Mouse (Mus musculus): ENCODE measurements around the gene Brd7. TPM values are rescaled to one million over a fixed set of nuclear protein-coding genes. Genes with fewer than 3 reads are reported as not detected.

Brd7 gene
- polyA plus RNA-seq, 1 experiment from 2014 or later = 32.9 TPM

GRCm38 (mm10) chr8:88292926-88293325 is 69.1 kb downstream of the Brd7 start:
- Histone ChIP-seq H3K4me2 (ENCODE audit: low read depth, low read length) (no peak overlapping the region), H3K9me3 (ENCODE audit: control insufficient read depth, low read length) (no peaks in the 10 kb centered on the region), H3K4me1 (ENCODE audit: control insufficient read depth, insufficient read depth, low read length) (peaks cover 6% of the 10 kb centered on the region; the same call in 1 of the 2 replicates), H3K9ac (ENCODE audit: low read depth, low read length) (no peak overlapping the region), H3K36me3 (ENCODE audit: control insufficient read depth, insufficient read depth, low read length) (no peaks in the 10 kb centered on the region), H3K4me3 (ENCODE audit: low read length) (no peak overlapping the region), H3K27me3 (replicated peaks; ENCODE audit: control insufficient read depth, insufficient read depth, low read length) (no peaks in the 10 kb centered on the region), H3K27ac (ENCODE audit: low read length) (no peak overlapping the region)
- no peak for ATAC-seq
- WGBS = 88% methylated on average over 3 of the region's 3 CpGs

DNA sequence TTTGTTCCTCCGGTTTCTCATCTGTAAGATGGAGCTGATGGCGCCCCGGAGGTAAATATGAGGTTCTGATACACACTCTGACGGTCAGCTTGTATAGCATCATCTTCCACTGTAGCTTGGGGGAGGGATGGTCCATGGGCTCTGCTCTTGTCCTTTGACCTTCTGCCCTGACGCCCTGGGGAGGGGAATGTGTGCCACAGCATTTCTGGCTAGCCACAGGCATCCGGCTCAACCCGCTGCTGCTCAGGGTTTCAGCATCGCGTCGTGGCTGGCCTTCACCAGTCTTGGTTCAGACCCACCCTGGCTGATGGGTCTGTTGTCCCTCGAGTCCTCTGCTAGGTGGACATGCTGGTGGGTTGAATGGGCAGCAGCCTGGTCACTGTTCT is 70.7 kb downstream of the Brd7 start:
- H3K4me3 ChIP-seq (ENCODE audit: low read length) = no peak overlapping the region
- H3K4me2 ChIP-seq (ENCODE audit: low read depth, low read length) = no peak overlapping the region
- H3K27me3 ChIP-seq (replicated peaks; ENCODE audit: control insufficient read depth, insufficient read depth, low read length) = no peaks in the 10 kb centered on the region
- 84% methylated on average over 11 of the region's 11 CpGs for WGBS
- no peak overlapping the region for H3K9ac ChIP-seq (ENCODE audit: low read depth, low read length)
- no peak for ATAC-seq
- H3K36me3 ChIP-seq (ENCODE audit: control insufficient read depth, insufficient read depth, low read length) = no peaks in the 10 kb centered on the region
- H3K9me3 ChIP-seq (ENCODE audit: control insufficient read depth, low read length) = no peaks in the 10 kb centered on the region
- H3K4me1 ChIP-seq (ENCODE audit: control insufficient read depth, insufficient read depth, low read length) = peaks cover 6% of the 10 kb centered on the region; the same call in 1 of the 2 replicates
- no peak overlapping the region for H3K27ac ChIP-seq (ENCODE audit: low read length)

DNA sequence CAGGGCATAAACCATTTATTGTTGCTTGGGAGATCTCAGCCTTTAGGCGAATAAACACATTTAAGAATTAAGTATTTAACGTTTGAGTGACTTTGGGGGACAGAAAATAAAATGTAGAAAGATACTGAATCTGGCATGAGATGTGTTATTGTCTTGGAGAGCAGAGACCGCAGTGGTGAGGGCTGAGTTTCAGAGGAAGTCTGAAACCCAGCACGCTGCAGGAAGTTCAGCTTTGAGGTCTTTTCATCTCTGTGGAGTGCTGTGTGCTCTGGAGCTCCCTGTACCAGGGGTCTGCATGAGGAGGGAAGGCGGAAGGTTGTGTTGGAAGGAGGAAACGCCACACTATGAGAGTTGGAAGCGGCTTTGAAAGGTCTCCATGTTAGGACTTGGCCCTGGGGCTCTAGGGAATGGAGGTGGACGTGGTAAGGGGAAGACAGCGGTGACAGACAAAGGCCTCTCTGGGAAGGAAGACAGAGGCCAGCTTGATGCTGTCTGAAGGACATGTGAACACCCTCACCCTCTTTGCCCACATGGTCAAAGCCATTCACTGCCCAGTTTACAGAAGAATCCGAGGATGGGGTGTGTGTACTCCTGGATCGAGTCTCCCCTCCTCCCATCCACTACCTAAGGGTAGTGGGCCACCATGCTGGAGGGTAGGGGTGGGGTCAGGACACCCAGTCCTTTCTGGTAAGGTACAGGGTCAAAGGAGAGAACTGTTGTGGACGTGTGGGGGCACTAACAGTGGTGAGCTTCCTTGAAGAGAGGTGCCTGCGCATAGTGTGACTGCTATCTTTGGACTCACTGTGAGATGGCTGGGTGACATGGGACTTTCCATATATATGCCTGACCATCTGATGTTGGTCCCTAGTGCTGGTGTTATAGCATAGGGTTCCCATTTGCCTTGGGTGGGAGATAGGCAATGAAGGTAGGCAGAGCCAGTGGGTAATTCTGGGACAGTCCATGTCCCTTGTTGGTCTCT is 71.4 kb downstream of the Brd7 start:
- H3K4me2 ChIP-seq (ENCODE audit: low read depth, low read length) = no peak overlapping the region
- H3K27me3 ChIP-seq (replicated peaks; ENCODE audit: control insufficient read depth, insufficient read depth, low read length) = no peaks in the 10 kb centered on the region
- no peaks in the 10 kb centered on the region for H3K9me3 ChIP-seq (ENCODE audit: control insufficient read depth, low read length)
- WGBS = 80% methylated on average over 13 of the region's 13 CpGs
- no peak overlapping the region for H3K4me3 ChIP-seq (ENCODE audit: low read length)
- no peak for ATAC-seq
- H3K36me3 ChIP-seq (ENCODE audit: control insufficient read depth, insufficient read depth, low read length) = no peaks in the 10 kb centered on the region
- H3K9ac ChIP-seq (ENCODE audit: low read depth, low read length) = no peak overlapping the region
- no peak overlapping the region; the same call in 1 of the 2 replicates for H3K27ac ChIP-seq (ENCODE audit: low read length)
- H3K4me1 ChIP-seq (ENCODE audit: control insufficient read depth, insufficient read depth, low read length) = peaks cover 6% of the 10 kb centered on the region; the same call in 1 of the 2 replicates

- no peak for ATAC-seq
- 75% methylated on average over 1 of the region's 1 CpGs for WGBS
- Histone ChIP-seq H3K27me3 (replicated peaks; ENCODE audit: control insufficient read depth, insufficient read depth, low read length) (no peaks in the 10 kb centered on the region), H3K9me3 (ENCODE audit: control insufficient read depth, low read length) (no peaks in the 10 kb centered on the region), H3K27ac (ENCODE audit: low read length) (peak overlapping the region; percentile 2; the same call in 1 of the 2 replicates), H3K4me1 (ENCODE audit: control insufficient read depth, insufficient read depth, low read length) (peaks cover 3% of the 10 kb centered on the region; the same call in 1 of the 2 replicates), H3K4me2 (ENCODE audit: low read depth, low read length) (no peak overlapping the region), H3K36me3 (ENCODE audit: control insufficient read depth, insufficient read depth, low read length) (no peaks in the 10 kb centered on the region), H3K4me3 (ENCODE audit: low read length) (no peak overlapping the region), H3K9ac (ENCODE audit: low read depth, low read length) (no peak overlapping the region)
These were observed 72.1 kb downstream of the Brd7 start for GRCm38 (mm10) chr8:88289901-88290300.

GRCm38 (mm10) chr8:88288622-88289242 is 73.3 kb downstream of the Brd7 start:
- Histone ChIP-seq H3K27ac (ENCODE audit: low read length) (0 out of 2 replicates have a peak overlapping the region, but pooled peaks have one; percentile 23), H3K9ac (ENCODE audit: low read depth, low read length) (peak overlapping the region; percentile 31; the same call in 1 of the 2 replicates), H3K36me3 (ENCODE audit: control insufficient read depth, insufficient read depth, low read length) (no peaks in the 10 kb centered on the region), H3K4me3 (ENCODE audit: low read length) (no peak overlapping the region), H3K4me2 (ENCODE audit: low read depth, low read length) (no peak overlapping the region), H3K4me1 (ENCODE audit: control insufficient read depth, insufficient read depth, low read length) (peaks cover 3% of the 10 kb centered on the region; the same call in 1 of the 2 replicates), H3K27me3 (replicated peaks; ENCODE audit: control insufficient read depth, insufficient read depth, low read length) (no peaks in the 10 kb centered on the region), H3K9me3 (ENCODE audit: control insufficient read depth, low read length) (no peaks in the 10 kb centered on the region)
- WGBS = 70% methylated on average over 12 of the region's 12 CpGs
- peak; percentile 36; the same call in 1 of the 2 replicates for ATAC-seq

DNA sequence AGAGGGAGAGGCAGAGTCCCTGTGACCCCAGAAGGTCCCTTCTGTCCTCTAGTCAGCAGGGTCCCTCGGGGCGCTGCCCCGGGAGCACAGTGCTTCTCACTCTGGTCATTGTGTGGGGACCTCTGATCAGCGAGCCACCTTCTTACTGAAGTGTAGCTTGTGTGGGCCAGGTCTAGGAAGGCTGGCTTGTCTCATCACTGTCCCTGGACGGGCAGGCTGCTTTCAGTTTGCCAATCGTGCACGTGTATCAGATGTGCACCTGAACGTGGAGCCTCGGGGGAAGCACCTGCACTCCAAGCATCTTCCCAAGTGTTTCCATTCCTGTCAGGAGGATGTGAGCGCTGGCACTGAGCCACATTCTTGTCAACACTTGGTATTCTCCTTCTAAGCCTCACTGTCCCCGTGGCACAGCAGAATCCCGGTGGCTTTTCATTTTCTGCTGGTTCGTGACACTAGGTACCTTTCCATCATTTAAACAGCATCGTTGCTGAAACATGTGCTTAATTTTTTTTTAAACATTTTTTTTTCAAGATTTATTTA is 75.5 kb downstream of the Brd7 start:
- Histone ChIP-seq H3K4me3 (ENCODE audit: low read length) (no peak overlapping the region), H3K36me3 (ENCODE audit: control insufficient read depth, insufficient read depth, low read length) (no peaks in the 10 kb centered on the region), H3K27me3 (replicated peaks; ENCODE audit: control insufficient read depth, insufficient read depth, low read length) (no peaks in the 10 kb centered on the region), H3K4me2 (ENCODE audit: low read depth, low read length) (no peak overlapping the region), H3K27ac (ENCODE audit: low read length) (no peak overlapping the region), H3K9ac (ENCODE audit: low read depth, low read length) (no peak overlapping the region), H3K9me3 (ENCODE audit: control insufficient read depth, low read length) (no peaks in the 10 kb centered on the region), H3K4me1 (ENCODE audit: control insufficient read depth, insufficient read depth, low read length) (peaks cover 7% of the 10 kb centered on the region; the same call in 1 of the 2 replicates)
- no peak for ATAC-seq
- 85% methylated on average over 14 of the region's 14 CpGs for WGBS

DNA sequence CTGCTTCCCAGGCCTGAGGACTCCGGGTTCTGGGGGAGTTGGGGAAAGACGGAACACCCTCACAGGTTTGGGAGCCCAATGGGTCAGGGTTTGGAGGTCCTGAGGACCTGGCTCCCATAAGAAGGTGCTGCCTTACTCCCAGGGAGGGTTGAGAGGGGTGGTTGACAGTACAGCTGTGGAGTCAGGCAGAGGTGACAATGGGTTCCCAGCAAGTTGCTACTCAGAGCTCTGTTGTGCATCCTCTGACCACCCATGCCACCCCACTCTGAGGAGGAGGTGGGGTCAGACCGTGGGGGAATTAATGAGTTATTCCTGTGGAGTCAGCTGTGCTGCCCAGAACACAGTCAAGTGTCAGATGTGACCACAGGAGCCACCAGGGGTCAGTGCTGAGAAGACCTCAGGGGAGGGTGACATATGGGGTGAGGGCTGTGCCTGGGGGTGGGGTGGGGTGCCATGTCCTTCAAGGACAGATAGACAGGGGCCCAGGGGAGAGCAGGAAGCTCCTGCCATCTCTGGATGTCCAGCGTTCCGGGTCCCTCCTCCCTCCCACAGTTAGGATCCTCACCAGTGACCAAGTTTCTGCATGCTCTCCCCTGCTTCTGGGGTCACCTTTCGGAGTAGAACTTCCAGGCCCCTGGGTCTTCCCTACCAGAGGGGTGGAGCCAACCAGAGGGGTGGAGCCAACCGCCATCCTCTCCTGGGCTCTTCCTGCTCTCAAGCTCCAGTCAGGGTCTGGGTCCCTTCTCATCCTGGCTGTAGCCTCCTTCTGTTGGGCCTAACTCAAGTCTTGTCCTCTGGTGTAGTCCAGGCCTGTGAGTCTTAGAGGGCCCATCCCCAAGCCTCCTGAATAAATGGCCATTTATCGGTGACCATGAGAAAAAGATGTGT is 76.3 kb downstream of the Brd7 start:
- no peaks in the 10 kb centered on the region for H3K36me3 ChIP-seq (ENCODE audit: control insufficient read depth, insufficient read depth, low read length)
- no peak for ATAC-seq
- H3K27ac ChIP-seq (ENCODE audit: low read length) = no peak overlapping the region
- no peaks in the 10 kb centered on the region for H3K27me3 ChIP-seq (replicated peaks; ENCODE audit: control insufficient read depth, insufficient read depth, low read length)
- 83% methylated on average over 8 of the region's 8 CpGs for WGBS
- no peak overlapping the region for H3K4me2 ChIP-seq (ENCODE audit: low read depth, low read length)
- no peak overlapping the region for H3K9ac ChIP-seq (ENCODE audit: low read depth, low read length)
- no peaks in the 10 kb centered on the region for H3K9me3 ChIP-seq (ENCODE audit: control insufficient read depth, low read length)
- peaks cover 7% of the 10 kb centered on the region; the same call in 1 of the 2 replicates for H3K4me1 ChIP-seq (ENCODE audit: control insufficient read depth, insufficient read depth, low read length)
- H3K4me3 ChIP-seq (ENCODE audit: low read length) = no peak overlapping the region

GRCm38 (mm10) chr8:88284738-88285137 is 77.3 kb downstream of the Brd7 start:
- no peak for ATAC-seq
- no peaks in the 10 kb centered on the region for H3K27me3 ChIP-seq (replicated peaks; ENCODE audit: control insufficient read depth, insufficient read depth, low read length)
- H3K36me3 ChIP-seq (ENCODE audit: control insufficient read depth, insufficient read depth, low read length) = no peaks in the 10 kb centered on the region
- no peak overlapping the region for H3K27ac ChIP-seq (ENCODE audit: low read length)
- H3K9ac ChIP-seq (ENCODE audit: low read depth, low read length) = no peak overlapping the region
- 35% methylated on average over 7 of the region's 7 CpGs for WGBS
- peaks cover 7% of the 10 kb centered on the region; the same call in 1 of the 2 replicates for H3K4me1 ChIP-seq (ENCODE audit: control insufficient read depth, insufficient read depth, low read length)
- no peaks in the 10 kb centered on the region for H3K9me3 ChIP-seq (ENCODE audit: control insufficient read depth, low read length)
- H3K4me2 ChIP-seq (ENCODE audit: low read depth, low read length) = no peak overlapping the region
- H3K4me3 ChIP-seq (ENCODE audit: low read length) = no peak overlapping the region
